ENCODE assay signal across 23 mouse cellular contexts in genomic region chr14:56093353-56093752, GRCm38 (mm10). TPM values are rescaled to one million over a fixed set of nuclear protein-coding genes. Genes with fewer than 3 reads are reported as not detected.
"Had no signal": no experiment of that assay in that cellular context is flagged by ENCODE, and none has a peak within 500 bp of the region (broad histone marks: within the 10 kb centered on the region; RNA-seq: fewer than 3 reads in every experiment).

No protein-coding gene starts in this region.

- ATAC-seq: midbrain, embryonic 15.5 days had no signal

- DNase-seq: lung, adult 18-20 months; lung, embryonic 14.5 days; lung, postnatal 10 days; lung, postnatal 4 days; right cerebral cortex, postnatal 14 days; thymus, adult 2 months; thymus, postnatal 14 days; thymus, postnatal 36 days had no signal

RNA-seq across cellular contexts. Expression of gene Mcpt8, which starts 8.3 kb away (rescaled TPM):
- total RNA-seq: megakaryocyte-erythroid progenitor cell, adult 5-6 weeks; midbrain, postnatal 0 days had no signal
- polyA plus RNA-seq: midbrain, embryonic 10.5 days; midbrain, embryonic 12.5 days; midbrain, embryonic 15.5 days; midbrain, postnatal 0 days; neural tube, embryonic 12.5 days; neural tube, embryonic 14.5 days; testis, adult 2 months; thymus, adult 2 months had no signal

RNA-seq across cellular contexts. Expression of gene Ctsg, which starts 9.0 kb away (rescaled TPM):
- total RNA-seq: midbrain, postnatal 0 days; monocyte, adult 5-6 weeks; neutrophil, adult 5-6 weeks had no signal
- polyA plus RNA-seq: lung, embryonic 14.5 days; lung, embryonic 16.5 days; midbrain, embryonic 10.5 days; midbrain, embryonic 12.5 days; midbrain, embryonic 15.5 days; neural tube, embryonic 12.5 days; neural tube, embryonic 14.5 days; testis, adult 2 months had no signal

RNA-seq across cellular contexts. Expression of gene Gzme, which starts 27.1 kb away (rescaled TPM):
- total RNA-seq: megakaryocyte-erythroid progenitor cell, adult 5-6 weeks; midbrain, postnatal 0 days; monocyte, adult 5-6 weeks; neutrophil, adult 5-6 weeks had no signal
- polyA plus RNA-seq: liver, embryonic 16.5 days; lung, embryonic 14.5 days; lung, embryonic 16.5 days; midbrain, embryonic 10.5 days; midbrain, embryonic 12.5 days; midbrain, embryonic 15.5 days; midbrain, postnatal 0 days; neural tube, embryonic 12.5 days; neural tube, embryonic 14.5 days; spleen, adult 2 months; stomach, embryonic 15.5 days; stomach, postnatal 0 days; testis, adult 2 months; thymus, adult 2 months had no signal

RNA-seq across cellular contexts. Expression of gene Mcpt4, which starts 31.2 kb away (rescaled TPM):
- total RNA-seq: megakaryocyte-erythroid progenitor cell, adult 5-6 weeks; monocyte, adult 5-6 weeks; neutrophil, adult 5-6 weeks had no signal
- polyA plus RNA-seq: liver, embryonic 16.5 days; lung, embryonic 14.5 days; midbrain, embryonic 10.5 days; midbrain, embryonic 12.5 days; midbrain, postnatal 0 days; neural tube, embryonic 12.5 days; neural tube, embryonic 14.5 days; testis, adult 2 months had no signal

RNA-seq across cellular contexts. Expression of gene Gzmd, which starts 39.1 kb away (rescaled TPM):
- total RNA-seq: megakaryocyte-erythroid progenitor cell, adult 5-6 weeks; midbrain, postnatal 0 days; monocyte, adult 5-6 weeks; neutrophil, adult 5-6 weeks had no signal
- polyA plus RNA-seq: liver, embryonic 16.5 days; lung, embryonic 14.5 days; lung, embryonic 16.5 days; midbrain, embryonic 10.5 days; midbrain, embryonic 12.5 days; midbrain, embryonic 15.5 days; midbrain, postnatal 0 days; neural tube, embryonic 12.5 days; neural tube, embryonic 14.5 days; spleen, adult 2 months; stomach, embryonic 15.5 days; stomach, postnatal 0 days; testis, adult 2 months; thymus, adult 2 months had no signal
